Mouse (Mus musculus) pancreas, adult 10 weeks (tissue): ENCODE results near the gene Usp33. TPM values are rescaled to one million over a fixed set of nuclear protein-coding genes. Genes with fewer than 3 reads are reported as not detected.

Source experiments
- polyA plus RNA-seq: library from polyadenylated mRNA; stranded (reverse); fragments of 350-450 nt; fragmentation: Illumina TruSeq; extraction: RNeasy Lipid Tissue Mini Kit (QIAGEN cat#74804); gene quantifications from one replicate; pipeline ENCODE4 v1.2.3, GENCODE M21; 2015; ENCODE audit warnings: low read depth, low replicate concordance; ENCODE audit not compliant: insufficient read depth

Usp33 gene
- 22.3 TPM for polyA plus RNA-seq

GRCm38 (mm10) chr3:152345732-152346632, at the start of gene Usp33:
Gene Usp33, plus strand, starts transcription at chr3:152346478.

GRCm38 (mm10) chr3:152339862-152340557, 6.3 kb upstream of the Usp33 start, which contains the start of gene Miga1:
Gene Miga1, minus strand, starts transcription at chr3:152340407.

GRCm38 (mm10) chr3:152395350-152396277, 49.3 kb downstream of the Usp33 start, which contains the start of gene Zzz3:
Gene Zzz3, plus strand, starts transcription at chr3:152395473.

Other genes with a start within 250 kb of the Usp33 start
- gene Gipc2, start 180.2 kb upstream of the Usp33 start, polyA plus RNA-seq = 0.89 TPM
- gene Dnajb4, start 136.2 kb upstream of the Usp33 start, polyA plus RNA-seq = 8.8 TPM
- 13.7 TPM for gene Fubp1, start 136.1 kb upstream of the Usp33 start, polyA plus RNA-seq
- gene Nexn, start 80.1 kb upstream of the Usp33 start, polyA plus RNA-seq = 3.4 TPM
- 4.0 TPM for gene Miga1, start 6.1 kb upstream of the Usp33 start, polyA plus RNA-seq
- 6.2 TPM for gene Zzz3, start 49.0 kb downstream of the Usp33 start, polyA plus RNA-seq